Mouse (Mus musculus) lung, postnatal 36 days (tissue): Measurements from ENCODE around the gene Rnf166.

Experiments
- DNase-seq: peaks from one replicate; pipeline ENCODE4 v3.0.0; 2022; ENCODE audit warnings: mixed read lengths

Rnf166 gene

GRCm38 (mm10) chr8:122469407-122469806 is 6.5 kb downstream of the Rnf166 start:
- no peak for DNase-seq

GRCm38 (mm10) chr8:122467816-122468215 is 8.0 kb downstream of the Rnf166 start:
- DNase-seq = no peak

GRCm38 (mm10) chr8:122464985-122465384 is 10.9 kb downstream of the Rnf166 start:
- DNase-seq = no peak

- peak; percentile 75 for DNase-seq
Measured at GRCm38 (mm10) chr8:122463651-122464640, 11.9 kb downstream of the Rnf166 start.

GRCm38 (mm10) chr8:122462510-122462909 is 13.4 kb downstream of the Rnf166 start:
- no peak for DNase-seq

- no peak for DNase-seq
Measured at GRCm38 (mm10) chr8:122461473-122462148, 14.3 kb downstream of the Rnf166 start.

- peak; percentile 81 for DNase-seq
Measured at GRCm38 (mm10) chr8:122460524-122461472, 15.1 kb downstream of the Rnf166 start, which contains the start of gene Snai3. Snai3 (minus strand) TSS chr8:122460733.

GRCm38 (mm10) chr8:122459990-122460389 is 15.9 kb downstream of the Rnf166 start:
- no peak for DNase-seq

GRCm38 (mm10) chr8:122459218-122459900 is 16.5 kb downstream of the Rnf166 start:
- DNase-seq = no peak

- DNase-seq = no peak
Measured at GRCm38 (mm10) chr8:122457171-122457570, 18.7 kb downstream of the Rnf166 start.

- DNase-seq = peak; percentile 56
Measured at GRCm38 (mm10) chr8:122454409-122454808, 21.5 kb downstream of the Rnf166 start.

GRCm38 (mm10) chr8:122452154-122452553 is 23.7 kb downstream of the Rnf166 start:
- no peak for DNase-seq

GRCm38 (mm10) chr8:122451161-122451703 is 24.6 kb downstream of the Rnf166 start:
- no peak for DNase-seq

- DNase-seq = no peak
Measured at GRCm38 (mm10) chr8:122445203-122445602, 30.7 kb downstream of the Rnf166 start.

- peak; percentile 96 for DNase-seq
Measured at GRCm38 (mm10) chr8:122444058-122444748, 31.7 kb downstream of the Rnf166 start.

GRCm38 (mm10) chr8:122443262-122444006 is 32.4 kb downstream of the Rnf166 start, which contains the start of gene Mvd:
Mvd (minus strand) TSS chr8:122443422.
- peak; percentile 100 for DNase-seq

- DNase-seq = no peak
Measured at GRCm38 (mm10) chr8:122442781-122443180, 33.1 kb downstream of the Rnf166 start.

GRCm38 (mm10) chr8:122442356-122442755 is 33.5 kb downstream of the Rnf166 start:
- no peak for DNase-seq

GRCm38 (mm10) chr8:122441326-122441725 is 34.5 kb downstream of the Rnf166 start:
- DNase-seq = no peak

GRCm38 (mm10) chr8:122439336-122439735 is 36.5 kb downstream of the Rnf166 start:
- no peak for DNase-seq
